Mouse (Mus musculus) gastrocnemius, postnatal 25 days (tissue): ENCODE data around the gene Slc35f4. TPM values are rescaled to one million over a fixed set of nuclear protein-coding genes. Genes with fewer than 3 reads are reported as not detected.

Source experiments
- DNase-seq: peaks from one replicate; pipeline ENCODE4 v3.0.0; 2022
- long read RNA-seq, 2 experiments: library from polyadenylated mRNA; stranded (forward); transcript quantifications; one replicate each; pipeline ENCODE4 v2.0.0; 2021
- total RNA-seq, 2 experiments: library from RNA; stranded (reverse); gene quantifications; 1 replicate in 1 of 2; 2 replicates in 1 of 2; pipeline ENCODE4 v1.2.3; 2021

Gene Slc35f4
- total RNA-seq = not detected
- long read RNA-seq, experiment 1 = 0 reads
- long read RNA-seq, experiment 2 = 0 reads

DNA sequence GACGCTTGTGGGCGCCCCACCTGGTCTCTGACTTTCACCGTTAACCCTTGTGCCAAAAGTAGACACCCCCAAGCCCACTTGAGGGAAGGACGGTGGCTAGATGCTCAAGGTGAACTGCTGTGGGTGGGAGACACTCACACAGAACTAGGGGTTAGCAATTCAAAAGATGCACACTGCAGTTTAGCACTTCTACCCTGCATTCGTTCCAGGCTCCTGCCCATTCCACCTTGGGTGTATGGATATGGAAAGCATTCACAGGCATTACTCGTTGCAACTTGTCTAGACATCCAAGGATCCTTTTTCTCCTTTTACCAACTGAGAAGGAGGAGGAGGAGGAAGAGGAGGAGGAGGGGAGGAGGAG lies at the start of gene Slc35f4:
Gene Slc35f4 (minus strand): TSS at position 116 of the 361 bp plus-strand sequence.
- no peak for DNase-seq

DNA sequence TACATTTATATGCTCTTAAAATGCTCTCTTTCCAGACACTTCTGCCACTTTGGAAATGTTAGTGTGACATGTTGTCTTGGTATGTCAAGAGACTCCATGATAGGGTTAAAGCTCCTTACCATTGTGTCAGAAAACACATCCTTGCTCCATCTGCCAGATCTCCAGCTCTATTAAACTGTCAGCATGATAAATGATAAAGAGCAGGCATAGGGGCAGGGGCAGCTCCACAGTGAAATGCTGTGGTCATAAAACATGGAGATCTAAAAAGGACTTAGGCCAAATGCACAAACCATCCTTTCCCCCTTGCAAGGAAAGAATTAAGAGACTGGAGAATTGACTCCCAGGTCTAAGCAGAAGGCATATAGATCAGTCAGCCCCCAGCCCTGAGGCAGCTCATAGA lies 42.5 kb upstream of the Slc35f4 start:
- DNase-seq = no peak

- no peak for DNase-seq
These were observed 34.9 kb upstream of the Slc35f4 start for GRCm38 (mm10) chr14:49560706-49561105.

DNA sequence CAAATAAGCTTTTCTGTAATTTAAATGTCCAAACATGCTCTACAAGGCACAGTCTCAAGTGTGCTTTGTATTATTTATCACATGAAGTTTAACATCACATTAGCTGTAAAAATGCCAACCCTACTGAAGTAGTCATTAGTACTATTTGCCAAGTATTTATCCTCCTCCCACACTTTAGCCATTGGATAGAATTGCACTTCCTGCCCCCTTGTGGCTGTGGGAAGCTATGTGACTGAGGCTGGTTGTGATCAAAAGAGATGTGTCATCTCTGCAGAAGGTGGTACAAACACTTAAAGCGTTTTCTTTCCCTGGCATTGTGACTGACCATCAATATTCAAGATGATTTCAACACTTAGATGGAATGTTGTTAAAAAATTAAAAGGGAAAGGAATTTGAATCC lies 14.3 kb upstream of the Slc35f4 start:
- DNase-seq = no peak

DNA sequence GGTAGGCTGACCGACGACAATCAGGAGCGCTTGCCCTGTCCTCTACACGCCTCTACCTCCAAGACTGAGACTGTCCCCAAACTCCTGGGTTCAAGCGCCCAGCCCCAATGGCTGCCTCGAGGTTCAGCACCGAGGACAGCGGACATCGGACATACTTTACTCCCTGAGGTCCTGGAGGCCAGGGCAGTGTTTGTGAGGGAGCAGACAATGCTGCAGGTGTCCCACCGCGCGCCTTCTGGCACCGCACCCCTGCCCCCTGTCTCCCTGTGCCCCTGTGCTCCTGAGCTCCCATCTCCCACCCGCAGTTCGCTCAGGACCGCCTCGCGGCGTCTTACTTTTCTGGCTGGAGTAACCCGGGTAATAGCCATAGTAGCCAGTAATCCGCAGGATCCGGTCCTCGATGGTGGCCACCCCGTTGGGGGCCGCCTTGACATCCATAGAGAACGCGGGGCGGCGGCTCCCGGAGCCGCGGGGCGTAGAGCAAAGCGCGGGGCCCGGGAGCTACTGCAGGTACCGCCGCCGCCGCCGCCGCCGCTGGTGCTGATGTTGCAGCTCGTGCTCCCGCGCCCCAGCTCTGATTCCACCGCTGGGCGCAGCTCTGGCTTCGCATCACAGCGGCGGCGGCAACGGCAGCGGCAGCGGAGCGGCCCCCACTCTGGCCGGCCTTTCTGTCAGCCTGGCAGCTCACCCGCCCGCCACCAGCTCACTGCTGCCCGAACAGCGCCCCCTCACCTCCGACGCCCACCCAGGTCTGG lies 493 bp downstream of the Slc35f4 start:
- no peak for DNase-seq

- no peak for DNase-seq
These were observed 1.2 kb downstream of the Slc35f4 start for GRCm38 (mm10) chr14:49524665-49525064.

GRCm38 (mm10) chr14:49515096-49515665 lies 10.7 kb downstream of the Slc35f4 start:
- no peak for DNase-seq

DNA sequence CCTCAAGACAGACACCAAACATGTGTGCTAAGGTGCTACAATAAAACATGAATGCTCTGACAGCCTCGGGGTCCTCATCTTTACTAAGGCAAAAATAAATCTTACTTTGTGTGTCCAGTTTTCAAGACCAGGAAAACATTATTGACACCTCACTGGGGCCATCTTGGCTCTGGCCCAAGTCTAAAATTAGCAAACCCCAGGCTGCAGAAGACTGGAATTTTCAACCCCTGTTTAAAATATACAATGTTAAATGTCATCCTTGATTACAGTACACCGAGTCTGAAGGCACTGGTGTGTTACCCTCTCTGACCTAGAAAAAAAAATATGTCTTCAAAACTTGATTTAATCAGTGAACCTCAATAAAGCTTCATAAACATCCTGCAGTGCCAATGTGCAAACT lies 11.7 kb downstream of the Slc35f4 start:
- no peak for DNase-seq

- DNase-seq = no peak
These were observed 30.7 kb downstream of the Slc35f4 start for GRCm38 (mm10) chr14:49495192-49495591.

DNA sequence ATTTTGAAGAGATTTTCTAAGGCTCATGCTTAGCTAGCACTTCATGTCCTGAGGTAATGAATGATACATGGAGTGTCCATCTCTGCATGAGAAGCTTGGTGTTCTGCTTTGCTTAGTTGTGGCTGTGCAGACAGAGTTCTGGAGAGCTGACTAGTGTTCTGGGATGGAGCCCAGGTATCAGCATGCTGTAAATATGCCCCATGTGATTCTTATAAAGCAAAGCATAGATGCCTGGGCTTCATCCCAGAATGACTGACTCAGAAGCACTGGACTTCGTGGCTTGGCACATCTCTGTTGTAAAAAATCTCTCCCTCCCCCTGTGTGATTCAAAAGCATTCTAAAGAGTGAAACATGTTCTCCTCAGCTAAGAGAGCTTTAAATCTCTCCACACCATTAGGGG lies 32.1 kb downstream of the Slc35f4 start:
- no peak for DNase-seq

DNA sequence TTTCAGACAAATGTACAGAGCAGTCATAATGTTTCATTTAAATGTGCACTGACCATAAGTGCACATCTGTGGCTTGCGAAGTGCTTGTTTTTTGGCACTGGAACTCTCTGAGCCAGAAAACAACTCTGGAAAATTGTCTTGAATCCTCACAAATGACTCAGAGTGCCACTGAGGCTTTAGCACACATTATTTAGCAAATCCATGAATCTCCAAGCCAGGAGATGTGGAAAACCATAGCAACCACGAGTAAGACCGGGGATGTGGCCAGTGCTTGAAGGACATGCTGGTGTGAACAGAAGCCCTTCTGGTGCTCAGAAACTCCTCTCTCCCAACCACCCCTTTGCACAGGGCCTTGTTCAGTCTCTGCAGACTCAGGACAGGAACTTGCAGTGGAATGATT lies 33.3 kb downstream of the Slc35f4 start:
- no peak for DNase-seq

- no peak for DNase-seq
These were observed 49.2 kb downstream of the Slc35f4 start for GRCm38 (mm10) chr14:49476602-49477001.

DNA sequence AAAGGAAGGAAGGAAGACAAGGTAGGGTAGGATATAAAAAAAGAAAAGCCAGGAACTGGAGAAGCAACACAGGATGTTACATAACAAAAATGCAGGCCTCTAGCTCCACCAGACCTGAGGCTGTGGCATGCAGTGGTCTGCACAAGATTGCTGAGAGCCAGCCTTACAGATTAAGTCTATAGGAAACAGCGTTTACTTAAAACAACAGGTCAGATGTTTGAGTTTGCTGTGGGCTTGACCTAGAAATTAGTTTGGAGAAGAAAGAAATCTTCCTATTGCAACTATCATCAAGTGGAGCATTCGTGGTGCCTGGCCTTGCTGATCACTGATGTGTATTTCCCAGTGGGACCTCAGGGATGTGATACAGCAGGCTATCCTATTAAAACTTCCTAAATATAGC lies 64.1 kb downstream of the Slc35f4 start:
- DNase-seq = no peak

DNA sequence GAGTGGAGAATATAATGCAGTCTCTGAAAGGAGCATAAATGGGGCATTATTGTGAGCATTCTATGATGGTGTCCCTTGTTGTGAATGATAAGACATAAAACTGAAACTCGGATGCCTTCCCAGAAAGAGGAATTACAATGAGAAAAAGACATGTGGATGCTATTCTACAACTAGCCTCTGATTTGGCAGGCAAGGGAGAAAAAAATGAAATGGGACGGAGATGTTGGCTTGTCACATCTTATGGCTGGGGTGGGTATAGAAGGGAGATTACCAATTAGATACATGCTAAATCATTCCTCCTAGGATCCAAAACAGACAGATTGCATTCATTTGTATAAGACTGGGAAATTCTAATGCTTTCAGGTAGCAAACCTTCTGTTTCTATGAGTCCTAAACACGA lies 65.0 kb downstream of the Slc35f4 start:
- no peak for DNase-seq

GRCm38 (mm10) chr14:49454283-49454914 lies 71.4 kb downstream of the Slc35f4 start:
- no peak for DNase-seq

DNA sequence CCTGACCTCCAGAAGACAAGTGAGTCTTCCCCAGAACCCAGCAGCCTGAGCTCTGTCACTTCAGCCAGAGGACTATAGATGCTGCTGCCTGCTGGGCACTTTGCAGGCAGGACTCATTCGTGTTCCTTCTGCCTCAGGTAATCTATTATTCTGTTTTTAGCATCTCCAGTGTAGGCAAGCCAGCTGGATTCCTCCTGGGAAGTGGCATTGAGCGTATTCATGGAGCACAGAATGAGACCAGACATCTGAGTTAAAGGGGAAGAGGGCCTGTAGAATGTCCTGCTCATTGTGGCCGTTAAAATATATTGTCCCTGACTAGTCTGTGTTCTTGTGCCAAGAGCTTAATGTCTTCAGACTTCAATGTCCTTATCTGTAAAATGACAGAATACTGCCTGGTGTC lies 72.1 kb downstream of the Slc35f4 start:
- DNase-seq = no peak

- no peak for DNase-seq
These were observed 78.2 kb downstream of the Slc35f4 start for GRCm38 (mm10) chr14:49447669-49448068.

DNA sequence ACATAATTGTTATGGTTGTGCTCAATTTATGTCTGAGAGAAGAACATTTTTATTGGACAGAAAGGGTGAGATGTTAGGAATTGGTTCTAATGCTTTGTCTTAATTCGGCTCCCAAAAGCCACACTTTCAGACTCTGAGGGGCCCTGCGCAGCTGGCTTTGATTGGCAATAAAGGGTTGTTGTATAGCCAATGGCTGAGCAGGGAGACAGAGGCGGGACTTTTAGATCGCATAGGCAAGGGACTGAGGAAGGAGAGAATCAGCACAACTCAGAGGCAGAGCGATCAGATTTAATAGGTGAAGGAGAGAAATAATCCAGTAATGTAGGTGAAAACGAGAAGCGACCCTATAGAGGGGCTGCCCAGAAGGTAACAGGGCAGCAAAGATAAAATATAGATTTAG lies 79.4 kb downstream of the Slc35f4 start:
- DNase-seq = no peak

GRCm38 (mm10) chr14:49436811-49437210 lies 89.0 kb downstream of the Slc35f4 start:
- DNase-seq = no peak

- no peak for DNase-seq
These were observed 94.0 kb downstream of the Slc35f4 start for GRCm38 (mm10) chr14:49431821-49432220.

DNA sequence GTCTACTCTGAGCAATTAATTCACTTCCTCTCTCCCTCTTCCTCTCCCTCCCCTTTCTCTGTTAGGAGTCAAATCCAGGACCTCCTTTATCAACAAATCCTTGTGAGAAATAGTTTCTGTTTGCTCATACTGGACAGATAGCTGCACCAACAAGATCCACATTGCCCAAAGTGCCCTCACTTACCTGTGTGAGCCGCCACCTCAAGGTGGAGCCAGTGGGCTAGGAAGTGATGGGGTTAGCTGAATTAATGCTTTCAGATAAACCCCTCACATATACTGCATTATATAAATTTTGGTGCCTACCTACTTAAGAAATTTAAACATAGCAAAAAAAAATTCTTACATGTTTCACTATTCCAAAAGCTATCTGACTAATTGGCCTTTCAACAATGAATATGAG lies 133.4 kb downstream of the Slc35f4 start:
- no peak for DNase-seq

DNA sequence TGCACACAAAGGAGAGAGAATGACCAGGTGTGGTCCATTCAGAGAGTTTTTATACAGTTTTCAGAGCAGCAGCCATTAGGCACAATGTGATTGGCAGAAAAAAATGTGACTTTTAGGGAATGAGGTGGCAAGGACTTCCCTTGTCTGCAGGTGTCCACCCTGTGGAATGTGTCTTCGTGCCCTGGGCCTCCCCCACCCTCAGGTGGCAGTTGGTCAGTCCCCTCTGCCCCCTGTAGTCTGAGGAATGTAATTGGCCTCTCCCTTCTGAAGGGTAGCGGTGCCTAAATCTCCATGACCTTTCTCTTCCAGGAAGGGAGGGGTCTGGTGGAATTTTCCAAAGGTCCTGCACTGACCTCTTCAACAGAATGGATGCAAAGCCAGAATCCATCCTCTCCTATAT lies 163.7 kb downstream of the Slc35f4 start:
- DNase-seq = no peak

DNA sequence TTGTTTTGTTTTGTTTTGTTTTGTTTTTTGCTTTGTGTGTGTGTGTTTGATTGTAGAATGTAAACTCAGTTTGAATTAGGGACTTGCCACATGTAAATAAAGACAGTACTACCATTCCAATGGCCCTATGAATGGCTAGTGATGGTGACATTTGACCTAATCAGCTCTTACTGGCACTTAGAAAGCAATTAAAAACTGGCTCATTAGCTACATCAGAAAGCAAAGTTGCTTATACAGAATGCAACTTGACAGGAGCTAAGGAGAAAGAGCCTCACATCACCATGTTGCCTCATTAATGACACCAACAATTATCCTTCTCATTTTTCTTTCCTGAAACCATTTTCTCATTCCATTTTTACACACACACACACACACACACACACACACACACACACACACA lies 170.3 kb downstream of the Slc35f4 start:
- no peak for DNase-seq

DNA sequence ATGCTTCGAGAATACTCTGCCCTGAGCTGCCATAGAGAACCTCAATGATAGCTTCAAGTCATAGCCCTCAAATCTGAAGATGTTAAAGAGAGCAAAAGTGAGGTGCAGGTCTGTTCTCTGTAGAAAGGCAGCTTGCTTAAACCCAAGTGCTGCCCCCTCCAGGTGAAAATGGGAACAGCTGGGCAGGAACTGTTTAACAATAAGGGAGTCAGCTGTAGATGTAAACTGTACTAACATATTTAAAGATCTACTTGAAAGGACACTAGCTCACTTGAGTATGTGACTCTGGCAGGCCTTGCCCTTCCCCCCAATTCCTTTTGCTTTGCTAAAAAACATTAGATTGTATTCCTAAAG lies 177.0 kb downstream of the Slc35f4 start:
- DNase-seq = no peak
